Mouse (Mus musculus) embryo, embryonic 11 days (tissue): ENCODE measurements around the gene Eva1a.

Experiments
- DNase-seq: peaks from one replicate; pipeline ENCODE4 v3.0.0-alpha.2; 2015

Gene Eva1a

GRCm38 (mm10) chr6:82132876-82133591 is 92.2 kb downstream of the Eva1a start:
- DNase-seq = no peak

GRCm38 (mm10) chr6:82133592-82133978 is 92.7 kb downstream of the Eva1a start:
- no peak for DNase-seq

- no peak for DNase-seq
Observed at GRCm38 (mm10) chr6:82135959-82136712, 95.3 kb downstream of the Eva1a start.
